Mouse (Mus musculus) megakaryocyte, adult 5-6 weeks (primary cell): ENCODE results near the gene 4930402H24Rik. TPM values are rescaled to one million over a fixed set of nuclear protein-coding genes. Genes with fewer than 3 reads are reported as not detected.

ENCODE experiments used
- ATAC-seq: 2 replicates; pipeline ENCODE4 v1.8.0; 2016; ENCODE audit warnings: mild to moderate bottlenecking, inconsistent platforms; ENCODE audit not compliant: poor library complexity, severe bottlenecking
- total RNA-seq, 2 experiments: library from RNA; stranded (forward) in 1 of 2; stranded (reverse) in 1 of 2; fragments of 153-499, 151-499 nt in 1 of 2; fragments of 221-1000, 200-1000 nt in 1 of 2; gene quantifications; 2 replicates each; pipeline versions ENCODE4 v1.2.3 to v1.2.4; 2015 to 2017

Gene 4930402H24Rik
- total RNA-seq, 2 experiments from 2014 or later: 8.7 to 14.6 TPM

- ATAC-seq: no peak
Measured at GRCm38 (mm10) chr2:130679154-130679553, 227.1 kb downstream of the 4930402H24Rik start.

GRCm38 (mm10) chr2:130677211-130677610, 229.0 kb downstream of the 4930402H24Rik start:
- ATAC-seq: no peak

- ATAC-seq: peak; percentile 80
Measured at GRCm38 (mm10) chr2:130667559-130667958, 238.6 kb downstream of the 4930402H24Rik start, which contains the start of gene Itpa. Gene Itpa, plus strand, starts transcription at chr2:130667610.

- peak; percentile 82 for ATAC-seq
Measured at GRCm38 (mm10) chr2:130664102-130664701, 242.0 kb downstream of the 4930402H24Rik start, which contains the start of gene Ddrgk1. Gene Ddrgk1, minus strand, starts transcription at chr2:130664659.

- ATAC-seq: no peak
Measured at GRCm38 (mm10) chr2:130663342-130663741, 242.9 kb downstream of the 4930402H24Rik start.

DNA sequence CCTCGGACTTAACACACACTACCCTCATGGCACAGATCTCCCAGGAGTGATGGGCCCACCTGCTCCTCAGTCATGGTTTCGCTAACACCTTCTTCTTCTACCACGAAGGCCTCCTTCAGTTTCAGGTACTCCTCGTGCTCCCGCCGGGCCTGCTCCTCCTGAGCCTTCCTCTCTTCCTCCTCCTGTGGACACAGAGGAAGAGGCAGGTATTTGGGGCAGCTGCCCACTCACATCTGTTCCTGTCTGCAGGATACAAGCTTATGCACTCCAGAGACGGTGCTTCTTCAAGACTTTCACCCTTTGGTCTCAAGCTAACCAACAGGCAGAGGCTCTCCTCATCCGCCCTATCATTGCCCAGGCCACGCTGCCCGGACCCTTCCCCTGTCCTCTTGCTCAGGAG, 247.7 kb downstream of the 4930402H24Rik start:
- ATAC-seq: no peak

DNA sequence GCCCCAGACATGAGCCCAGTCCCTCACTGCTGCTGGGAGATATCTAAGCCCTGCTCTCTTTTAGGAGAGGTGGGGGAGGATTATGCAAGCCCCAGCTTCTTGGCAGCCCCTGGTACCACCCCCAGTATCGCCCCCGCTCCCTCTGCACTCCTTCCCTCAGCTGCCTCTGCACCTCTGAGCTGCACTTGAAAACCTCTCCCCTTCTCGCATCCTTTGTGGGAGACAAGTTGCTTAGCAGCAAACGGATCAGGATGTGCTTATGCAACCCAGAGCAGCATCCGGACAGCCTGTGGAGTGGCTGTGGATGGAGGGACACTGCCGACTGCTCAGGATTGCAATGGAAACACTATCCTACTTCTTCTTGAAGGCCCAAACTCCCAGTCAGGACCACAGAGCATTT, 248.7 kb downstream of the 4930402H24Rik start:
- no peak for ATAC-seq

DNA sequence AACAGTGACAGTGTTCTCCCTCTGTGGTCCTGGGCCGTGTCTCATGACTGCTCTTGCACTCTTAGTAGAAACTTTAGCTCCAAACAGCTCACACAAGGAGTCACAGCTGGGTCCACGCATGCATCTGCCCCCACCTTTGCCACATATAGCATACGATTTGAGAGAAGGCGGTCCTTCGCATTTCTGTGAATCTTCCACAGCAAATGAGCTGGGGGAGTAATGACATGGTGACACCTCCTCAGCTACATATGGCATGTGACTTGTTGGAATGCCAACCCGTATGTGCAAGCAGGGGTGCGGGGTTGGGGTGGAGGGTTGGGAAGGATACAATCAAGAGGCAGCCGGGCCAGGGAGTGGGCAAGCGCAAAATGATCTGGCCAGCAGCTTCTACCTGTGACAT, 249.7 kb downstream of the 4930402H24Rik start:
- no peak for ATAC-seq

Other genes with a start within 250 kb of the 4930402H24Rik start
- 41.6 and 45.2 TPM in 2 replicates for gene Ddrgk1, start 241.7 kb downstream of the 4930402H24Rik start, total RNA-seq (2015)
- 51.3 and 64.6 TPM in 2 replicates for gene Ddrgk1, start 241.7 kb downstream of the 4930402H24Rik start, total RNA-seq (2017)
- 30.3 and 31.9 TPM in 2 replicates for gene Itpa, start 238.8 kb downstream of the 4930402H24Rik start, total RNA-seq (2015)
- gene Itpa, start 238.8 kb downstream of the 4930402H24Rik start, total RNA-seq (2017): 48.5 and 50.7 TPM in 2 replicates
- 0.16 TPM in 1 of 2 replicates, not detected in the other for gene Slc4a11, start 208.9 kb downstream of the 4930402H24Rik start, total RNA-seq (2015)
- not detected in 2 replicates for gene Slc4a11, start 208.9 kb downstream of the 4930402H24Rik start, total RNA-seq (2017)
- gene Atrn, start 89 bp upstream of the 4930402H24Rik start, total RNA-seq (2015): 24.8 and 30.7 TPM in 2 replicates
- gene Atrn, start 89 bp upstream of the 4930402H24Rik start, total RNA-seq (2017): 23.1 and 26.5 TPM in 2 replicates
- gene Gfra4, start 136.7 kb upstream of the 4930402H24Rik start, total RNA-seq (2015): not detected in 2 replicates
- not detected in 2 replicates for gene Gfra4, start 136.7 kb upstream of the 4930402H24Rik start, total RNA-seq (2017)
- gene Adam33, start 157.4 kb upstream of the 4930402H24Rik start, total RNA-seq (2015): not detected in 2 replicates
- 0.12 and 0.18 TPM in 2 replicates for gene Adam33, start 157.4 kb upstream of the 4930402H24Rik start, total RNA-seq (2017)
- 2.3 and 4.2 TPM in 2 replicates for gene Siglec1, start 180.4 kb upstream of the 4930402H24Rik start, total RNA-seq (2015)
- gene Siglec1, start 180.4 kb upstream of the 4930402H24Rik start, total RNA-seq (2017): 1.1 and 1.5 TPM in 2 replicates
- not detected in 2 replicates for gene Hspa12b, start 220.9 kb upstream of the 4930402H24Rik start, total RNA-seq (2015)
- not detected in 2 replicates for gene Hspa12b, start 220.9 kb upstream of the 4930402H24Rik start, total RNA-seq (2017)
- gene Gm11037, start 227.1 kb upstream of the 4930402H24Rik start, total RNA-seq (2015): not detected in 2 replicates
- gene Gm11037, start 227.1 kb upstream of the 4930402H24Rik start, total RNA-seq (2017): not detected in 2 replicates